Mouse (Mus musculus) Patski (cell line): Measurements from ENCODE around the gene Mrpl50. TPM values are rescaled to one million over a fixed set of nuclear protein-coding genes. Genes with fewer than 3 reads are reported as not detected.
A peak's percentile ranks its signal among the peaks of the same experiment; 100 is the strongest.

Source experiments
- ATAC-seq: fragments of 100-300 bp; one replicate; pipeline ENCODE4 v1.8.0; 2021
- CTCF ChIA-PET: fragments of 350-600 bp; sonication (Branson Sonifier 250); formaldehyde crosslinking; loops from one replicate; lab custom pipeline; 2022; ENCODE audit warnings: inconsistent platforms; lab: Charles Lee
- POLR2A ChIA-PET: fragments of 350-600 bp; sonication (Branson Sonifier 250); formaldehyde crosslinking; loops from one replicate; lab custom pipeline; 2022; ENCODE audit warnings: antibody characterized with exemption, inconsistent platforms; lab: Charles Lee
- DNase-seq: peaks from one replicate; pipeline ENCODE4 v3.0.0-alpha.2; 2011; ENCODE audit warnings: low read depth, low spot score
- H3K27me3 ChIP-seq: fragments of 371-371 bp; one replicate; pipeline ENCODE4 v1.5.1; 2021
- CTCF ChIP-seq: fragments of 100-300 bp; IDR thresholded peaks from one replicate; pipeline ENCODE4 v1.5.1; 2021
- in situ Hi-C: fragments of 300-500 bp; cut with MboI; formaldehyde crosslinking; loops from 3 replicates; pipeline ENCODE4 v1.11.1; 2018; ENCODE audit warnings: low pct_unique_long_range_greater_than_20kb, mixed read lengths
- polyA plus RNA-seq: library from polyadenylated mRNA; unstranded; gene quantifications from one replicate; pipeline ENCODE4 v1.2.3, GENCODE M21; 2021

Gene Mrpl50
- polyA plus RNA-seq, result 24.8 TPM

DNA sequence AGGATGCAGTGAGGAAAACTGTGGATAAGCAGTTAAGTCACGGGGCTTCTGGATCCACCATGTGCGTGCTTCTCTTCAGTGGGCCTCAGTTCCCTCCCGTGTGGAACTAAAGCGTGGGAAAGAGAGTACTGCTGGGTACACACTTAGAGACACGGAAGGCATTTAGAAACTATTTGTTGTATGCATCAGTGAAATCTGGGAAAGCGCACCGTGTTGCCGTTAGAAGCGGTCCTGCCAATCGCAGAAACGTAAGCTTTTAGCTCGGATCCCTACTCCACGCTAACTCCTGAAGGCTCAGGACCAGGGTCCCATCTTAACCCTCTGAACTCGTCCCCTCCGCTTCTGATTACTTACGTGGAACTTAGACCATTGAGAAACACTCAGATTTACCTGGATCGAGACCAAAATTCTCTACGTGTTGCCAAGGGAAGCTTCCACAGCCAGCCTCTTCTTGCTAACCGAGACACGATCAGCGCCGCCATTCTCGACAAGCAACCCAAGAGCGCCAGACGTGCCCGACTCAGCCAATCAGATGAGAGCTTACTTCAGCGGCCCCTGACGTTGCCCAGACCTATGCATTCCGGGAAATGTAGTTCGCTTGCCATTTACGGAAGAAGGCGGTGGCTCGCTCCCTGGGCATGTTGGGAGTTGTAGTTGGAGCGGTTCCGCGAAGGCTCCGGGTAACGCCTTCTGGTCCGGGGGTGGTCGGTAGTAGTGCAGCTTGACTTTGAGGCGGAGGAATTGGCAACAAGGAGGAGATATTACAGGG, at the start of gene Mrpl50, which contains the start of gene Zfp189:
Mrpl50 (minus strand) TSS at position 522 of the 769 bp plus-strand sequence.
Zfp189 (plus strand) TSS at position 605 of the 769 bp plus-strand sequence.
- ATAC-seq (peak; percentile 100), DNase-seq (peak; percentile 87)
- TF ChIP-seq CTCF, result no peak
- CTCF ChIA-PET, result no interaction called here
- in situ Hi-C loops, result no loop called here
- no peaks in the 10 kb centered on the region for H3K27me3 ChIP-seq
- POLR2A ChIA-PET, result interaction anchor here (0.7 kb wide), 1 partner anchor 58 kb away, joined by 3 read pairs; no protein-coding TSS in a partner anchor

- ChIA-PET CTCF (interaction anchor here (0.7 to 2.3 kb wide), 10 partner anchors 10 to 65 kb away, joined by 3 to 32 read pairs (median 4); partner anchors contain the start of gene Rnf20), POLR2A (no interaction called here)
- peaks cover 5% of the 10 kb centered on the region for H3K27me3 ChIP-seq
- ATAC-seq (peak; percentile 74), DNase-seq (peak; percentile 17)
- in situ Hi-C loops, result no loop called here
- peak; percentile 76 for TF ChIP-seq CTCF
These were observed 46.7 kb upstream of the Mrpl50 start for GRCm38 (mm10) chr4:49567613-49568012.

DNA sequence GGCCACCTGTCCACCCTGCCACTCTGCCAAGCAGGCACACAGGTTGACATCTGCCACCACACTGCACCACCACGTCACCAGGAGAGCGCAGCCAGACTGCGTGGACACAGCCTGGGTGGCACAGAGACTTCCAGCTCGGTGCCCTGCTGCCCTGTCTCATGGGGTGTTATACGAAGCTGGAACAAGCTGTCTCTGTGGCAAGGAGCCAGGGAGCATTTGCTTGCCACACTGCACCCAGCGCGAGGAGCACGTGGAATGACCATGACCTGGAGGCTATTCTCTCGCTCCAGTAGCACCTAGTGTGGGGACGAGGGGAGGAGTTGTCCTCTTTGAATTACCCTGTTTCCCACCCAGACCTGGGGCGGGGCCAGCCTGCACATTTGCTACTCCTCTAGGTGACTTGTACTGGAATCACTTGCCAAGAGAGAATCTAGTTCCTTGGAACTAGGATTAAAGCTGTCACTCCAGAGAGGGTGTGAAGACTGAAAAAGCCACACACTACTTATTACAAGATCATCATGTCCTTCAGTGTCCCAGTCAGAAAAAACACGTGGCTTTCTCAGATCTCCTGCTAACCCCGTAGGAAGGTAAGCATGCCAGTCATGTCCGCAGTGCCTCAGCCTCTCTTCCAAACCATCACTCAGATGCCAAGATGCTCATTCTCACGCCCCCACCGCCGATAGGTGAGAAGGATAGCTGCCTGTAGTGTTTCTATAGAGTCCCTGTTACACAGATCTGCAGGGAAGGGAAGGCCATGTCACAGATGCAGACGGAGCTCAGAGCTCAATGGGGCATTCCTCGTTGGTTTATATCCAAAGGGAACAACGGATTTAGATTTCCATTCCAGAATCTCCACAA, 39.3 kb upstream of the Mrpl50 start:
- CTCF ChIA-PET, result interaction anchor here (1.1 kb wide), 1 partner anchor 67 kb away, joined by 4 read pairs; no protein-coding TSS in a partner anchor
- ATAC-seq (no peak), DNase-seq (no peak)
- no peaks in the 10 kb centered on the region for H3K27me3 ChIP-seq
- POLR2A ChIA-PET, result no interaction called here
- in situ Hi-C loops, result no loop called here
- TF ChIP-seq CTCF, result no peak

GRCm38 (mm10) chr4:49558181-49558580, 37.3 kb upstream of the Mrpl50 start:
- ATAC-seq, result no peak
- TF ChIP-seq CTCF, result no peak

DNA sequence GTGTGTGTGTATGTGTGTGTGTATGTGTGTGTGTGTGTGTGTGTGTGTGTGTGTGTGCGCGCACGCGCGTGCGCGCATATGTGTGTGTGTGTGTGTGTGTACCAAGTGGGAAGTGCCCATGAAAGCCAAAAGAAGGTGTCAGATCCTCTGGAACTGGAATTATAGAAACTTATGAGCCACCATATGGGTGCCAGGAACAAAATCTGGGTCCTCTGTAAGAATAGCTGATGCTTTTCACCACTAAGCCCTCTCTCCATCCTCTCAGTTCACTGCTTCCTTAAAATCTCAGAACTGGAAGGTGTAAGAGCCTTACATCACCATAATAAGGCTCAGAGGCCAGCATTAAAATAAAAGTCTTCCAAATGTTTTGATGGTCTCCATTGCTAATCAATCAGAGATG, 36.5 kb upstream of the Mrpl50 start:
- no peak for TF ChIP-seq CTCF
- in situ Hi-C loops, result no loop called here
- ChIA-PET CTCF (interaction anchor here (0.9 kb wide), 1 partner anchor 10 kb away, joined by 3 read pairs; no protein-coding TSS in a partner anchor), POLR2A (no interaction called here)
- ATAC-seq, result no peak
- DNase-seq, result no peak
- H3K27me3 ChIP-seq, result no peaks in the 10 kb centered on the region

More at GRCm38 (mm10) chr4:49558181-49558580, 37.3 kb upstream of the Mrpl50 start:
- DNase-seq, result no peak
- H3K27me3 ChIP-seq, result no peaks in the 10 kb centered on the region
- in situ Hi-C loops, result no loop called here
- ChIA-PET POLR2A (no interaction called here), CTCF (interaction anchor here (0.9 kb wide), 1 partner anchor 10 kb away, joined by 3 read pairs; no protein-coding TSS in a partner anchor)

DNA sequence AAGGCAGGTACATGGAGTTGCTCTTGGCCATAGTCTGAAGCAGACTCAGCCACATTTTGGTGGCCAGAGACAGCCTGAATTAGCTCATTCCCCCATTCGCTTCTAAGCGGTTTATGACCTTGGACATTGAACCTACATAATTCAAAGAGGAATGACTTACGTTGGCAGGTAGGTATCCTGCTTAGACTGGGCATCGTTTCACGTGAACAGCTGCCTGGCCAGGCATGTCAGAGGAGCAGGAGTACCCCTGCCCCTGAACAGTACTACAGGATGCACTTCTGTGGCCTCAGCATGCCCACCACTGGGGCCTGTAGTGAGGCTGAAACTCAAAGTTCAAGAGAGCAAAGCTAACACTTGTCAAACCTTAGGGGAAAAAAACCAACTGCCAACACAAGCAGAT, 32.5 kb upstream of the Mrpl50 start:
- POLR2A ChIA-PET, result no interaction called here
- peaks cover 3% of the 10 kb centered on the region for H3K27me3 ChIP-seq
- CTCF ChIA-PET, result interaction anchor here (1.0 to 2.2 kb wide), 2 partner anchors 14 to 46 kb away, joined by 3 to 6 read pairs; no protein-coding TSS in a partner anchor
- in situ Hi-C loops, result no loop called here
- no peak for ATAC-seq
- TF ChIP-seq CTCF, result no peak
- no peak for DNase-seq

GRCm38 (mm10) chr4:49549383-49549782, 28.5 kb upstream of the Mrpl50 start, which contains the start of gene Aldob:
Gene Aldob (minus strand): TSS chr4:49549546.
- no peak for TF ChIP-seq CTCF

DNA sequence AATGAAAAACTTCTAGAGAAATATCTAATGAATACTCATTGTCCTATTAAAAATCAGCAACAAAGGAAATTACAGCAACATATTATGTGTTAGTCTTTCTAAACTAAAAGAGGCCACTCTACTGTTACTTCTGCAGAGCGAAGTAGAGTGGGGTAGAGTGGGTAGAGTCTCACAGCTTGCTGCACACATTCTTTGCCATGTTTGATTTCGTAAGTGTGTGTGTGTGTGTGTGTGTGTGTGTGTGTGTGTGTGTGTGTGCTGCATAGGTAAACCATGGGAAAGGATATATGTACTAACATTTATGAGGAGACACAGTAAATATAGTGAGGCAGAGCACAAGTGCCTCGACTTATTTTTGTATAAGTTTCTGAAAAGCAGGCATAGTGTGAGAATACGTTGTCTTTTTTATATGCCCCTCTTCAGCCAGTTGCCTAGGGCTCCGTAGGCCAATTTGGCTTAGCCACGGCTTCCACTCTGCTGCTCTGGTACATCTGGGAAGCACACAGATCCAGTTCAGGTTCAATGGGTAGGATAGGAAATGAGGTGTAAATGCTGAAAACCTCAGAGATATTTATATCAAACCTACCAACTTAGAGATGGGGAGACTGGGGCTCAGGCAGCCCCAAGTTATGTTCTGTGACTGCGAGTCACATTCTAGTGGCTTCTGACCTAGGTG, 26.8 kb upstream of the Mrpl50 start:
- CTCF ChIA-PET, result no interaction called here
- no peak for ATAC-seq
- in situ Hi-C loops, result no loop called here

More at GRCm38 (mm10) chr4:49549383-49549782, 28.5 kb upstream of the Mrpl50 start, which contains the start of gene Aldob:
- DNase-seq, result no peak
- ChIA-PET POLR2A (no interaction called here), CTCF (no interaction called here)
- in situ Hi-C loops, result no loop called here
- H3K27me3 ChIP-seq, result peaks cover 3% of the 10 kb centered on the region
- no peak for ATAC-seq

DNA sequence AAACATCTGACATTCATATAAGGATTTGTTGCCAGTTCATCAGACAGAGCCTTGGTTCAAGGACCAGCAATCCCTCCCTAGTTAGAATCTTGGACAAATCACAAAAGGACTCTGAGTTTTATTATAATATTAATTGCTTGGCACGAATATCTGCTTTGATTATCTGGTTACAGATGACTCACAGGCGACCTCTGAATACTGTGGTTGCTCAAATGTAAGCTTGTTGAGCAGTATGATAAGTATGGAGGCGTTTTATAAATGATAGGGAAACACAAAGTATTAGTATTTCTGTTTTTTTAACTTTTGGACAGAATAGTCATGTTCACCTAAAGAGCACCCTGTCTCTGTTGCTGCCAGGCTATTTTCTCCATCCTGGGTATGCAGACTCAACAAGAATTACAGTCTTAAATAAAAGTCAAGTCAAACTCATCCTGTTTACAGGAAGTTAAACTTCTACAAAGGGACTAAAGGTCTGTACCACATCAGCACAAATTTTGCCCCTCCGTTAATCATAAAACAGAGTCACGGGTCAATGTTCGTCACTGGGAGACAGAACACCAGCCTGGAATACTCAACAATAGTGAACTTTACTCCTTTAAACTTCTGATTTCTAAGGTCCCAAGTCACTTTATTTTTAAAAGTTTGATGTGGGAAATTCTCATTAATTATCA, 26.1 kb upstream of the Mrpl50 start:
- ATAC-seq (no peak), DNase-seq (no peak)
- H3K27me3 ChIP-seq, result peaks cover 3% of the 10 kb centered on the region
- TF ChIP-seq CTCF, result no peak
- ChIA-PET POLR2A (no interaction called here), CTCF (no interaction called here)
- in situ Hi-C loops, result no loop called here

More for the DNA sequence above, 26.8 kb upstream of the Mrpl50 start:
- TF ChIP-seq CTCF, result no peak
- peaks cover 3% of the 10 kb centered on the region for H3K27me3 ChIP-seq
- POLR2A ChIA-PET, result no interaction called here
- no peak for DNase-seq
